Mouse (Mus musculus) T-helper 1 cell (primary cell): ENCODE measurements around the gene Lmna.

Experiments
- in situ Hi-C: fragments of 300-600 bp; cut with MboI, MseI; formaldehyde crosslinking; loops from one replicate; pipeline ENCODE4 v1.15.1; 2025; ENCODE audit warnings: high pct_unique_total_duplicates

Gene Lmna

GRCm38 (mm10) chr3:88501366-88502030, 8.3 kb downstream of the Lmna start:
- in situ Hi-C loops = loop anchor here (10.0 kb wide), 1 partner anchor 673 kb away; the partner anchor contains the start of gene Scamp3

GRCm38 (mm10) chr3:88500655-88501365, 8.9 kb downstream of the Lmna start:
- in situ Hi-C loops = loop anchor here (10.0 kb wide), 1 partner anchor 674 kb away; the partner anchor contains the start of gene Scamp3

GRCm38 (mm10) chr3:88500087-88500486, 9.7 kb downstream of the Lmna start:
- in situ Hi-C loops = loop anchor here (10.0 kb wide), 1 partner anchor 675 kb away; the partner anchor contains the start of gene Scamp3

- in situ Hi-C loops = no loop called here
These were observed 10.2 kb downstream of the Lmna start for GRCm38 (mm10) chr3:88499580-88499979.

- in situ Hi-C loops = no loop called here
These were observed 13.9 kb downstream of the Lmna start for GRCm38 (mm10) chr3:88495741-88496415.

GRCm38 (mm10) chr3:88494836-88495628, 14.7 kb downstream of the Lmna start:
- in situ Hi-C loops = no loop called here

- in situ Hi-C loops = no loop called here
These were observed 15.8 kb downstream of the Lmna start for GRCm38 (mm10) chr3:88493706-88494582.

- in situ Hi-C loops = loop anchor here (5.0 kb wide), 1 partner anchor 35 kb away; no protein-coding TSS in a partner anchor
These were observed 22.4 kb downstream of the Lmna start for GRCm38 (mm10) chr3:88487396-88487795.

GRCm38 (mm10) chr3:88486887-88487286, 22.9 kb downstream of the Lmna start:
- in situ Hi-C loops = loop anchor here (5.0 kb wide), 1 partner anchor 35 kb away; no protein-coding TSS in a partner anchor

GRCm38 (mm10) chr3:88486043-88486442, 23.7 kb downstream of the Lmna start:
- in situ Hi-C loops = loop anchor here (5.0 kb wide), 1 partner anchor 36 kb away; no protein-coding TSS in a partner anchor

GRCm38 (mm10) chr3:88484597-88485316, 25.0 kb downstream of the Lmna start:
- in situ Hi-C loops = loop anchor here (5.0 kb wide), 1 partner anchor 38 kb away; no protein-coding TSS in a partner anchor

GRCm38 (mm10) chr3:88483621-88484020, 26.1 kb downstream of the Lmna start:
- in situ Hi-C loops = no loop called here

- in situ Hi-C loops = no loop called here
These were observed 26.6 kb downstream of the Lmna start for GRCm38 (mm10) chr3:88483141-88483540.

GRCm38 (mm10) chr3:88482336-88482735, 27.4 kb downstream of the Lmna start:
- in situ Hi-C loops = no loop called here

GRCm38 (mm10) chr3:88481372-88482040, 28.2 kb downstream of the Lmna start:
- in situ Hi-C loops = no loop called here

- in situ Hi-C loops = no loop called here
These were observed 29.1 kb downstream of the Lmna start for GRCm38 (mm10) chr3:88480679-88481078.

GRCm38 (mm10) chr3:88479828-88480227, 29.9 kb downstream of the Lmna start:
- in situ Hi-C loops = no loop called here

GRCm38 (mm10) chr3:88479163-88479562, 30.6 kb downstream of the Lmna start:
- in situ Hi-C loops = no loop called here

- in situ Hi-C loops = no loop called here
These were observed 32.0 kb downstream of the Lmna start for GRCm38 (mm10) chr3:88477735-88478134.
